Mouse (Mus musculus) layer of hippocampus, adult 18-20 months (tissue): ENCODE measurements at regions not wholly inside any gene's neighbourhood (a gene's known extent, or its start where the extent isn't known, plus 50 kb on each side); places are given as distances from the start of the nearest gene placed in this dataset.

Experiments
- DNase-seq, 2 experiments: peaks; one replicate each; pipeline ENCODE4 v3.0.0; 2022; ENCODE audit warnings: low spot score in 2 of 2

DNA sequence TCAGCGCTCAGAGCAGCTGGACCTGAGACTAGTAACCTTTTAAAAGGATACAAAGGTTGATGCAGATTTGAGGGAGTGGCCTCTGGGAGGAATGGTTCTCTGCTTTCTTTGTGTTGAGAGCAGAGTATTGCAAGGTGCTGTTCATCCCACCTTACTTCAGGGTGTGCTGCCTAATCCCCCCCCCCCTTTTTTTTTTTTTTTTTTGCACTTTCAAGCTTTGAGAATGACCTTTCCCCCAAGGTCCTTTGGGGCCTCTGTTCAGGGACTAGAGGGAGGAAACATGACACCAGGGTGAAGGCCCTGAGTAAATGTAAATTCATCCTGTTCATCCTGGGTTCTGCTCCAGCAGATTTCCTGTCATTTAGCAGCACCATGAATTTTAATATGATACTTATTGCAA is 204.4 kb upstream of the Clec14a start:
- no peak for DNase-seq

DNA sequence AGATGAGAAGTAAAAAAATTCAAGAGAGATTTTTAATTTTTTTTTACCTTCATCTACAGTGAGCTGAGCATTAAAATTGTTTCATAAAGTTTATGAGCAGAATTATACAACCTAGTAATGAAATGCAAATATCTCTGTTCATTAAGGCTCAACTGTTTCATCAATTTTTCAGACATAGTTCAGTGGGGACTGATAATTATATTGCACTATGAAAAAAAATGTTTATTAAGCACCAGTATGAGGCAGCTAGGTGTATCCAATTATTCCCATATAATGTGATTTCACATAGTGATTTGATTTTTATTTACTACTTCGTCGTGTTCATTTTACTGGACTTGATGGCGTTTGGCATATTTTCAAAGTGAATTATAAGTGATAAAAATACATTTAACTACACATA is 191.4 kb upstream of the Clec14a start:
- DNase-seq = no peak

DNA sequence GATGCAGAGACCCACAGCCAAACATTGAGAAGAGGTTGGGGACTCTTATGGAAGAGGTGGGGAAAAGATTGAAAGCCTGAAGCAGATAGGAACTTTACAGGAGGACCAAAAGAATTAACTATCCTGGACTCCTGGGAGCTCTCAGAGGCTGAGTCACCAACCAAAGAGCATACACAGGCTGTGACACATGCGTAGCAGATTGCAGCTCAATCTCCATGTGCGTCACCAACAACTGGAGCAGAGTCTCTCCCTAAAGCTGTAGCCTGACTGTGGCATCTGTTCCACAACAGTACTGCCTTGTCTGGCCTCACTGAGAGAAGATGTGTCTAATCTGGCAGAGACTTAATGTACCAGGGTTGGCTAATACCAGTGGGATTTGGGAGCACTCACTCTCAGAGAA is 185.7 kb upstream of the Clec14a start:
- DNase-seq = peak in 1 of 2 experiments; percentile 25

DNA sequence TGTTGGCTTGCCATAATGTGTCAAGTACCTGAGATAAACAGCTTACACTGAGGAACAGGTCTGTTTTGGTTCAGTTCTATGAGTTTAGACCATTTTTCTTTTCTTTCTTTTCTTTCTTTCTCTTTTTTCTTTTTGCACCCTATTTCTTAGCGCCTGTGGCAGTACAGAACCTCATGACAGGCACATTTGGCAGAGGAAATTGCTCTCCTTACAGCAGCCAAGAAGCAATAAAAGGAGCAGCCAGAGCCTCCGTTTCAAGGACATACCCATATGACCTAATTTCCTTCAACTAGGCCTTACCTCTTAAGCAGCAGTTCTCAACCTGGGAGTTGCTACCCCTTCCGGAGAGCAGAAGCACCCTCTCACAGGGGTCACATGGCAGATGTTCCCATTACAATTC is 173.9 kb upstream of the Clec14a start:
- no peak for DNase-seq

DNA sequence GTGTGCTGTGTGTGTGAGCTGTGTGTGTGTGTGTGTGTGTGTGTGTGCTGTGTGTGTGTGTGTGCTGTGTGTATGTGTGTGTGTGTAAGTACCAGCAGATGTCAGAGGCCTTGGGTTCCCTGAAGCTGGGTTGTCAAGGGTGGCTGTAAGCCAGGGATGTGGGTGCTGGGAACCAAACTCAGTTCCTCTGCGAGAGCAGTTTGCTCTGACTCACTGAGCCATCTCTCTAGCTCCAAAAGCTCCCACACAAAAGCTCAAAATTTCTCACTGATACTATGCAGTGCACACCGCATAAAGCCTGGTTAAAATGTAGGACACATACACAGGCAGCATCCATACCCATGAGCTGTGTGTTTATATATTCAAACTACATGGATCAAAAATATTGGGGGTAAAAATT is 172.9 kb upstream of the Clec14a start:
- no peak for DNase-seq

DNA sequence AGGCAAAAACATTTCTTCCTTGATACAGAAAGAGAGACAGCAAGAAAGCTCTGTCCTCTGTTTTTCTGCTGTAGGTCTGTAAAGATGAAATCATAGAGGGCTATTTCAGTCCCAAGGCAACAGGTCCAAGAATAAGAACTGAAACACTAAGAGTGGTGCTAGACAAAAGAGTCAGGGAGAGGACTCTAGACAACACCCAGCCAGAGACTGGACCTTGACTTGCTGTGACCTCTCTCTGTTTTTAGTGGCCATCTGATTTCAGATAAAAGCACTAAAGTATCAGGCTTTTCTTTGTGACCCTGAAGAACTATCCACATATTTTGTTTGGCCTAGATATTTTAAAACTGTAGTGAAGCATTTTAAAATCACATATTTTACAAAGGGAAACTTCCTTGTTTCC is 171.6 kb upstream of the Clec14a start:
- no peak for DNase-seq

DNA sequence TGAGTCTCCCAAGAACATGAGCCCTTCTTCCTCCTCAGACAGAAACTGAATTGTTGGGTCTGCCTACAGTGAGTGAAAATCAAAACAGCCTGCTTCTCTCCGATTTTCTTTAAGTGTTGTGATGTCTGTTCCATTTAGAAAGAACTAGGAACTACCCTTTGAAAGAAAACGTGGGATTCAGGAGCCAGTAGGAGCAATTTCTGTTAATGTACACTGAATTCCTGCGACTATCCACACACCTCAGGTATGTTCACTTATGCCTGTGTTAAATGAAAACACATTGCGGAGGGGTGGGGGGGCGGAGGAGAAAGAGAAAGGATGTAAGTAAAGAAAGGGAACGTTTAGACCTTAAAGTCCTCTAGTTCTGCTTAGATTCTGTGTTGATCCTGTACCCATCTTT is 167.9 kb upstream of the Clec14a start:
- DNase-seq = no peak

DNA sequence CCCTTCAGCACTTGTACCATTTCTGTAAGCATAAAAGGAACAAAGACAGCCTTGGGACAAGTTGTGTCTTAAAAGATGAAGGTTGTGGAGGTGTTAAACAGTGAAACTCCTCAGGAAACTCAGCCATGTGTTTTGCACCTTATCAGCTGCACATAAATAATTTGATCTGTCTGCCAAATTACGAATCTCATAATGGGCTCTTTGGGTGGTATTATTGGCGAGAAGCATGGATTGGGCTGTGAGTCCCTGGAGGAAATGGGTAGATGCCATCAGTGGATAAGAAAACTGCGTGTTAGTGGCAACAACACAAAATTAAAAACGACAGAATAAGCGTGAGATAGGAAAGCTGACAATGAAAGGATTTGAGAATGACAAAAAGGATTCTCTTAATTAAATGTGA is 165.4 kb upstream of the Clec14a start:
- DNase-seq = no peak

DNA sequence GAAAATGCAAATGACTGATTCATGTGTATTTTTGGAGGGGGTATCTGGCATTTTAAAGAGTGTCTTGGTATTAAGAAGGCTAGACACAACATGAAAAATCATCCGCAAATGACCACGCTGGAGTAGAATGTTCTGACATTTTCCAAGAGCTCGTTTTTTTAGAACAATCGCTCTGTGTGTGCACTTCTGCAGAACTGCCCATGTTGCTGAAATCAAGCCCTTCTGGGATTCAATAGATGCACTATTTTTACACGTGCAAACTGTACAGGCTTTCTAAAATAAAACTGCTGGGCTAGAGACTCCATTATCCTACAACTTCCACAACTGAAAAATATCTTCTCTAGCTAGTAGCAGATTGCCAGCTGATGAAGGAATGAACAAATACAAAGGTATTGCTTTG is 160.8 kb upstream of the Clec14a start:
- DNase-seq = peak in 1 of 2 experiments; percentile 28

DNA sequence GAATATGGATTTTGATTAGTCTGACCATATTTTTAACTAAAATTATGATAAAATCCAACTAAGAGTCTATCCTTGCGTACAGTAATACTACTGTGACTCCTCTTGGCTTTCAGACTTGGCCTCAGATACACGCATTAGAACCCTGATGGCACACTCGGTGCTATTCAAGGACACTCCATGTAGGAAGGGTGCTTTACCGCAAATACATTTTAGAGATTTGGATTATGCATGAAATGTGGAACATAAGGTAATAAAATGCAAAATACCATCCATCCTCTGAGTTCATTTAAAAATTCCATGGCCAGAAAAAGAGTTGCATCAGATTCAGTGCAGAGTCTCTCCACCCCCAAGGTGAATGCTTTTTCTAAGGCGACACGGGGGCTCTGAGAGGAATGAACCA is 157.7 kb upstream of the Clec14a start:
- DNase-seq = no peak

DNA sequence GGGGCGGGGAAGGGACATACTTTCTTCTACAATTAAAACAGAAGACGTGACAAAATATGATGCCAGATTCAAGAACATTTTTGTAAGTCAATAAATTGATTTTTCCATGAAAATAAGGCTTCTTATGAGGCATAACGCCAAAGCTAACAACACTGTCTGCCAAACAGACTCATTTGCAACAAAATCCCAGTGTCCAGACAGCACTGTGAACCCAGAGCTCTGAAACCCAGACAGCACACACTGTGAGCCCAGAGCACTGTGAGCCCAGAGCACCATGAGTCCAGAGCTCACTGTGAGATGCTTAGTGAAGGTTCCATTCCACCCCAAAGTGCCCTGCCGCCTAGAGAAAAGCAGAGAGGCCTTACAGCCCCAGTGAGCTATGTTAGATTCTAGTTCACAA is 156.9 kb upstream of the Clec14a start:
- no peak for DNase-seq

DNA sequence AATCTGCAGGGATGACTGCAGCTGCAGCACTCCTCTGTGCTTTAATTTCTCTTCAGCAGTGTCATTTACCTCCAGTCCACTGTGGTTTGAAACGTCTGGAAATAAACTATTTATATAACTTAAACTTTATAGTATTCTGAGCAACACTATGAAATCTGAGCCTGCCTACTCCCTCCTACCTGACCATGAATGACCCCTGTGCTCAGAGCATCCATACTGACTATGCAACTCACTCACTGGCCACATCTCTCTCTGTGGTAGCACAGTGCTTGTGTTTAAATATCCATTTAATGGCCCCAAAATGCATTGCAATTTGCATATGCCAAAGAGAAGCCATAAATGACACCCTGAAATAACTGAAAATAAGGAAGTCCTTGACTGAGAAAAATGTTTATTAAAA is 154.5 kb upstream of the Clec14a start:
- no peak for DNase-seq

DNA sequence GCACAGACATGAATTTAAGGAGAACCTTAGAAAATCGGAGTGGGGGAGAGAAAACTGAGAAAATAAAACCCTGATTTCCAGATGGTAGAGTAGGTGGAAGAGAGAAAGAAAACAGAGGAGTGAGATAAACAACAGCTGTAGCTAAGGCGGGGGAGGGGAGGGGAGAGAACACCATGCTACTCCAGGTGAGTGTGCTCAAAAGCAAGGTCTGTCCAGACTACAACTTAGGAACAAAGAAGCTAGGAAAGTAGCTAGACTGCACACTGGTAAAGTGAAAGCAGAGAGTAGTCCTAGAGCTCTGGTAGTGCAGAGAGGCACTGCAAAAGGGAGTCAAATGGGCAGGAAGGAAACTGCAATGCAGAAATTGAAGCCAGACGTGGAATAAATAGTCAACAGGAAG is 132.8 kb upstream of the Clec14a start:
- DNase-seq = peak; percentile 7 to 59

DNA sequence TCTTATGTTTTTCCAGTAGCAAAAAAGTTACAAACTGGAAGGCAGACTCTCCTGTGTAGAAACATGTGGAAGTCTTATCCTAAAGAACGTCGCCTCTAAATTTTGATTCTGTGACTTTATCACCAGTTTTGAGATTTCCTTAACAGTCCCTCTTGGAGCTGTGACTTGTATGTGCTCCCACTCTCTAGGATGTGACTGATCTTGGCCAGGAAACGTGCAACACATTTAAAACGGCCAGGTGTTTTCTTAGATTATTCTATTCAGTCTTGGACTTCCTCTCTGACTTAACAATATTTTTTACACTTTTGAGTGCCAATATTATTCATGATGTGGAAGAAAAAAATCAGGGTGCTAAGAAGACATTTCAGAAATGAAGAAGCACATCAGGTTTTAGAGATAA is 91.2 kb upstream of the Clec14a start:
- no peak for DNase-seq

DNA sequence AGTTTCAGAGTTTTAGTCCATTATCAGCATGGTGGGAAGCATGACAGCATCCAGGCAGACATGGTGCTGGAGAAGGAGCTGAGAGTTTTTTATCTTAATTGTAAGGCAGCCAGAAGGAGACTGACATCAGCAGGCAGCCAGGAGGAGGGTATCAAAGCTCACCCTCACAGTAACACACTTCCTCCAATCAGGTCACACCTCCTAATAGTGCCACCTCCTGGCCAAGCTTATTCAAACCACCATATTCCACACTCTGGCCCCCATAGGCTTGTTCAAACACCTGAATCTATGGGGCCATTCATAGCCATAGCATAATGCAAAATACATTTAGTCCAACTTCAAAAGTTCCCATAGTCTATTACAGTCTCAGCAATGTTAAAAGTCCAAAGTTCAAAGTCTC is 65.1 kb upstream of the Clec14a start:
- no peak for DNase-seq

DNA sequence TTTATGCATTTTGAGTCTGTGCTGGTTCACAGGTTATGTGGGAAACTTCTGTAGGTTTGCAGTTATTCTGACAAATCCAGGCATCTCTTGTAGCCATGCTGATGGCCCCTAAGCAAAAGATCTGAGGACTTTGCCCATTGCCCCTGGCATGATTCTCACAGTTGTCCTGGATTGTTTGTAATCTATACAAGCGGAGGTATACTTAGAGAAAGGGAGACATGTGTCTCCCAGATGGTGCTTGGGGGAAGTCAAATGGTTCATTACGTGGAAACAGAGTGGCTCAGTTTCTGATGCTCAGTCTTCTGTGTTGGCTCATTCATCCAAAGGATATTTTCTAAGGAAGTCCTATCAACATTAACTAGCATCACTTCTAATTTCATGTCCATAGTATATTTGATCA is 60.8 kb upstream of the Clec14a start:
- DNase-seq = no peak

DNA sequence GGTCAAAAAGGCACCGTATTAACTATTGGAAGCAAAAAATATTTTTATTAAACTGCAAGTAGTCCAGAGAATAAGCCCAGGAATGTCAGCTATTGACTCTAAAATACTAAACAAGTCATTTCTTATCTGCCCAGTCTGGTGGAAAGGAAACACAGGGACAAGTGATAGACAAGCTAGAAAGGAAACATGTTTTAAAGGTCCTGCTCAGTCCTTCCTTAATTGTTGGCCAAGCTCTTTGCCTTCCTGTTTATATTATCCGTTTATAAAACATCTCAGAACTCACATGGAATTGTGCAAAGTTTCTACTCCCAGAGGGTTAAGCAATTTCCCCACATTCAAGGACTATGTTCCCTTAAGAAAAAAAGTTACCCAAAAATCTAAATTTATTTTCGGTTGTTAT is 54.9 kb upstream of the Clec14a start:
- no peak for DNase-seq
